Mouse (Mus musculus): ENCODE data around the gene Ccnk. TPM values are rescaled to one million over a fixed set of nuclear protein-coding genes. Genes with fewer than 3 reads are reported as not detected.

Gene Ccnk
- total RNA-seq, 2 experiments from 2014 or later: 127 to 147 TPM

GRCm38 (mm10) chr12:108244778-108245177, 65.4 kb downstream of the Ccnk start:
- peak; percentile 85 for DNase-seq (ENCODE audit: low spot score)

DNA sequence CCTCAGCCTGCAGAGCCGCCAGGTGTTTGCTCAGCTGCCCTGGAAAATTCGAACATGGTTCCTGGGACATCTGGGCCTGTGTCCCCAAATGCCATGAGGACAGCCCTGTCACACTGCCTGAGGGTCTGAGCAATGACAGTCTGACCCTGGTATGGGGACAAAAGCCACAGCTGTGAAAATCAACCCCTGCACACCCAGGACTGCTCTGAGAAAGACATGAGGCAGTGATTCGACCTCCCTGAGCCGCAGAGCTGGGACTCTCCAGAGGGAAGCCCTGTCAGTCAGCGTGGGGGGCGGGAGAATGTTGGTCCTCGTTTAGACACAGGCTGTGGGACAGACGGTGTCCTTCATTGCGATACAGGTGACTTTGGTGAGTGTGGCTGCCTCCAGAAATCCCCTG, 66.2 kb downstream of the Ccnk start:
- DNase-seq (ENCODE audit: low spot score): no peak

DNA sequence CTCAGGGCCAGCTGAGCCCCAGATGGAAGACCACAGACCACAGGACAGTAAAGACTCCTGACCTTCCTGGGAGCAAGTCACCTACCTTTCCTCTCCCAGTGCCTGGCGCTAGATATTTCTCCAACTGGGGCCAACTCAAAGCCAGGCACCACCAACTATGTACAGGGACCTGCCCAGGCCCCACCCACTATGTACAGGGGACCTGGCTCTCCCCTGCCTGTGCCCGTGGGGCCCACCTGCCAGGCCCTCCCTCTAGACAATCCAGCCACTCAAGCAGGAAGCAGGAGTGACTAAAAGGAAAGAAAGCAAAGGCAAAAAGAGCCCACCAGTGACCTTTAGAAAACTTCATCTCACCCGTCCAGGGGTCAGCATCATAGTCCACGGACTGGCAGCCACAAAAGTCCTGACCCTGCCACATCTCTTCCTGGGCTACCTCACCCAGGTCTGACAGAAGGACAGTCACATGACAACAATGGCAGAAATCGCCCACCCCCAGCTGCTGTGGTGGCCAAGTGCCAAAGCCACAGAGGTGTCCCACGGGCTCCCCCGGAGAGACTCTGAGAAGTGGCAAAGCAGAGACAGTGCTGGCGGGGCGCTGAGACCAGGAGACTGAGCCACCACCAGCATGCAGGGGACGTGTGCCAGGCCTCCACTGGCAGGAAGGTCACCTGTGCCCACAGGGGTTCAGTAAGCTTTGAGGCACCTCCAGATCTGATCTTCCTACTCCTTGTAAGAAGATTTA, 67.6 kb downstream of the Ccnk start:
- DNase-seq (ENCODE audit: low spot score): no peak

- DNase-seq (ENCODE audit: low spot score): no peak
Observed at GRCm38 (mm10) chr12:108249019-108249418, 69.6 kb downstream of the Ccnk start.

GRCm38 (mm10) chr12:108249522-108249921, 70.1 kb downstream of the Ccnk start:
- peak; percentile 56 for DNase-seq (ENCODE audit: low spot score)

DNA sequence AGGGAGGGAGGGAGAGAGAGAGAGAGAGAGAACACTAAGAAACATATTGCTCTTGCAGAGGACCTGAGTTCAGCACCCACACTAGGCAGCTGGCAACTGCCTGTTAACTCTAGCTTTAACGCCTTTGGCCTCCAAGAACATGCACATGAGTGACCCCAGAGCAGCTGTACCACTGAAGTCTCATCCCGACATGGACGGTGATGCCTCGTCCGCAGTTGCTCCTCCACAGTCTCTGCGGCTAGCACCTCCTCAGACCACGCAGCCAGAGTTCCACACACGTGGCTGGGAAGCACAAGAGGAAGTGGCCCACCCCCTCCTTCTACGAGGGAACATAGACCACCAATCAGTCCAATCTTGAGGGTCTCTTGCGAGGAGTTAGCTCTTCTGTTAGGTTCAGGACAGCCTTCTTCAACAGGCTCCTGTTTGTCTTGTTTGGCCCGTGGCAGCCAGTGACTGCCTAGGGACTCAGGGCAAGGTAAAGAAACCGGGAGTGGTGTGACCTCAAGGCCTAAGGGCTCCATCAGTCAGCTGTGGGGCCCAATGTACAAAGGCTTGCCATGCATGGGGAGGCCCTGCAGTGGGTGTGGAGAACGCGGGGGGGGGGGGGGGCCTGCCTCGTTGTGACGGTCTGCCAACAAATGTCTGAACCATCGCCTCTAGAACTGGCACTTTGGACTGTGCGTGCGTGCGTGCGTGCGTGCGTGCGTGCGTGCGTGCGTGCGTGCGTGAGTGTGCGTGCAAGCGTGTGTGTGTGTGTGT, 71.8 kb downstream of the Ccnk start:
- DNase-seq (ENCODE audit: low spot score): no peak

- no peak for DNase-seq (ENCODE audit: low spot score)
Observed at GRCm38 (mm10) chr12:108251825-108252542, 72.6 kb downstream of the Ccnk start.

Other genes with a start within 250 kb of the Ccnk start
- not detected for gene Bcl11b, start 176.0 kb upstream of the Ccnk start, total RNA-seq (2021)
- gene Setd3, start 265 bp upstream of the Ccnk start, total RNA-seq (2021): 100 to 1,000 TPM; 106 to 113 TPM
- gene Ccdc85c, start 95.8 kb downstream of the Ccnk start, total RNA-seq (2021): 10 to 100 TPM; 39.4 to 42.6 TPM
- 1 to 10 TPM; 1.1 to 1.2 TPM for gene Hhipl1, start 126.7 kb downstream of the Ccnk start, total RNA-seq (2021)
- gene Cyp46a1, start 154.8 kb downstream of the Ccnk start, total RNA-seq (2021): under 1 TPM; 0.11 to 0.21 TPM
- gene Eml1, start 191.4 kb downstream of the Ccnk start, total RNA-seq (2021): 10 to 100 TPM; 99.0 to 99.1 TPM

Data from gastrocnemius, adult 18-20 months (tissue).